In the genomic region with DNA sequence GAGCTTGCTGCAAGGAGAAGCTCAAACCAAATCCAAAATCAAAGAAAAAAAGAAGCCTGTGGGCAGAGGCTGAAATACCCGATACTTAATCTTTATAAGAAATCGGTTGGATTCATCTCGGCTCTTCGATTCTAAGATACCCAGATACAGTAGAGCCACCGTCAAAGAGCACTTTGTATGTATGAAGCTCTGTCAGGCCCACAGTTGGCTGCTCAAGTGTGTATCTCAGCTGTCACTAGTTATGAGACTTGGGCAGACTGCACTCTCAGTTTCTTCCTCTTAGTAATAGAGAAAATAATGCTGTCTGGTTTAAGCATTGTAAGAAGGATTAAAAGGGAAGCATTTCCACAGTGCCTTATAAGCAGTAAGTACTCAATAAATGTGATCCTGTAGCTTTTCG, we compare ENCODE assay signal across 27 mouse cellular contexts.
"Had no signal": no experiment of that assay in that cellular context is flagged by ENCODE, and none has a peak within 500 bp of the region (broad histone marks: within the 10 kb centered on the region; RNA-seq: fewer than 3 reads in every experiment).

No protein-coding gene starts in this region.

- H3K4me1 ChIP-seq: embryonic facial prominence, embryonic 10.5 days; embryonic facial prominence, embryonic 12.5 days; forebrain, embryonic 10.5 days; forebrain, embryonic 12.5 days; forebrain, embryonic 13.5 days; forebrain, embryonic 15.5 days had no signal

- ATAC-seq: forebrain, embryonic 13.5 days; forebrain, embryonic 14.5 days; forebrain, embryonic 15.5 days; forebrain, embryonic 16.5 days; forebrain, postnatal 0 days had no signal

- H3K36me3 ChIP-seq: embryonic facial prominence, embryonic 10.5 days; embryonic facial prominence, embryonic 12.5 days; embryonic facial prominence, embryonic 13.5 days; embryonic facial prominence, embryonic 15.5 days; forebrain, embryonic 10.5 days; forebrain, embryonic 12.5 days; forebrain, embryonic 15.5 days had no signal

- H3K9me3 ChIP-seq: embryonic facial prominence, embryonic 10.5 days; embryonic facial prominence, embryonic 12.5 days; embryonic facial prominence, embryonic 13.5 days; embryonic facial prominence, embryonic 15.5 days; forebrain, embryonic 10.5 days; forebrain, embryonic 12.5 days; forebrain, embryonic 13.5 days; forebrain, embryonic 15.5 days had no signal

- H3K27me3 ChIP-seq: embryonic facial prominence, embryonic 12.5 days; embryonic facial prominence, embryonic 13.5 days; embryonic facial prominence, embryonic 15.5 days; forebrain, embryonic 12.5 days; forebrain, embryonic 13.5 days; forebrain, embryonic 15.5 days had no signal

- H3K9ac ChIP-seq: embryonic facial prominence, embryonic 12.5 days; embryonic facial prominence, embryonic 13.5 days; embryonic facial prominence, embryonic 15.5 days; forebrain, embryonic 12.5 days; forebrain, embryonic 13.5 days; forebrain, embryonic 15.5 days; forebrain, postnatal 0 days had no signal

- DNase-seq: cerebellum, adult 8-10 months; cerebellum, adult 9-10 months; cerebellum, adult 9-11 months; cerebellum, postnatal 10 days; cerebellum, postnatal 14 days; cerebellum, postnatal 25 days; cerebellum, postnatal 36 days; embryo, embryonic 11 days; forebrain, postnatal 0 days; gastrocnemius, adult 2 months; gastrocnemius, postnatal 10 days; gastrocnemius, postnatal 14 days; gastrocnemius, postnatal 25 days; gastrocnemius, postnatal 36 days; heart, adult 18-20 months; heart, adult 2 months had no signal

- H3K4me3 ChIP-seq: embryonic facial prominence, embryonic 10.5 days; embryonic facial prominence, embryonic 12.5 days; embryonic facial prominence, embryonic 13.5 days; embryonic facial prominence, embryonic 15.5 days; erythroblast, embryonic 14.5 days; forebrain, embryonic 10.5 days; forebrain, embryonic 12.5 days; forebrain, embryonic 13.5 days; forebrain, embryonic 15.5 days; gastrocnemius, adult 2 months; heart, adult 2 months had no signal

- H3K27ac ChIP-seq: embryonic facial prominence, embryonic 10.5 days; embryonic facial prominence, embryonic 12.5 days; embryonic facial prominence, embryonic 13.5 days; embryonic facial prominence, embryonic 15.5 days; forebrain, embryonic 10.5 days; forebrain, embryonic 12.5 days; forebrain, embryonic 13.5 days; forebrain, embryonic 15.5 days; gastrocnemius, adult 2 months; heart, adult 2 months had no signal

- H3K4me2 ChIP-seq: embryonic facial prominence, embryonic 12.5 days; embryonic facial prominence, embryonic 13.5 days; embryonic facial prominence, embryonic 15.5 days; forebrain, embryonic 12.5 days; forebrain, embryonic 13.5 days; forebrain, embryonic 15.5 days had no signal
